Mouse (Mus musculus): ENCODE measurements around the gene Kif21b.

Kif21b gene

DNA sequence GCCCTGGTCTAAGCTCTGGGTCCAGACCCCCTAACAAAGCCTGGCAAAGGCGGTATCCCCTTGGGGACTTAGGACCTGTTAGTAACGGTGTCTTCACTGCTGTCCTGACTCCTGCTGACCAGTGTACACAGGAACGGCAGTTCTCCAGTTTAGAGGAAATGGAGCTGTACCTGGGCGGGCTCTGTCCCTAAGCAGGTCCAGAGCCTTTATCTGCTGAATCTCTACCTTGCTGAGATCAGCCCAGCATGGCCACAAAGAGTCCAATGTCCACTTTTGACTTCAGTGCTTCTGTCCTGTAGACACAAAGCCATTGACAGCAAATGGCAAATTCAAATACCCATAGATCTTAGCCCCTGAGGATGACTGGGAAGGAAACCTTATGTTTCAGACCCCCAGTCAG is 25.8 kb downstream of the Kif21b start:
- in situ Hi-C loops (cut with MboI, MseI): no loop called here

DNA sequence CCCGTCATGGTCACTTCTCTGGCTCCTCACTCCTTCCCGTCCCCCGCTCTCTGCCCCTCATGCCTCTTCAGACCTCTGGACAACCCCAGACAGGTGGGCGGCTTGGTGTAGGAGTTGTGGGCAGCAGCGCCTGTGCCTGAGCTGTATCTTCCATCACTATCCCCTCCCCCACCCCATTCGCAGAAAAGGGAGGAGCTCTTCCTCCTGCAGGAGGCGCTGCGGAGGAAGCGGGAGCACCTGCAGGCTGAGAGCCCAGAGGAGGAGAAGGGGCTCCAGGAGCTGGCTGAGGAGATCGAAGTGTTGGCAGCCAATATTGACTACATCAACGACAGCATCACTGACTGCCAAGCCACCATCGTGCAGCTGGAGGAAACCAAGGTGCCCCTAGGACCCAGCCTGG is 28.6 kb downstream of the Kif21b start:
- in situ Hi-C loops (cut with MboI, MseI): no loop called here

DNA sequence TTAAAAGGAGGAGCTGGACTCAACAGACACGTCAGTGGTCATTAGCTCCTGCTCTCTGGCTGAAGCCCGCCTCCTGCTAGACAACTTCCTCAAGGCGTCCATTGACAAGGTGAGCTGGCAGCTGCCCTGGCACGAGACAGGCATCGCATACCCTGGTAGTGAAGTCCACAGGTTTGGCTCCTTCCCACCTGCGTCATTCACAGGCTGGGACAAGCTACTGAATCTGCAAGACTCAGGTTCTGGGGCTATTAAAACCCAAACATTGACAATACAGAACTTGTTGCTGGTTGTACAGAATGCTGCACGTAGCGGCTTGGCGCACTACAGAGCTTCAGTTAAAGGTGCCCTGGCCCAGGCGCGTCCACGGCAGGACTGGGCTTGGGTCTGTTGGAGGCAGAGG is 29.1 kb downstream of the Kif21b start:
- in situ Hi-C loops (cut with MboI, MseI): no loop called here

- in situ Hi-C loops (cut with MboI, MseI): no loop called here
Observed at GRCm38 (mm10) chr1:136160930-136161329, 29.7 kb downstream of the Kif21b start.

GRCm38 (mm10) chr1:136161333-136161921 is 30.2 kb downstream of the Kif21b start:
- in situ Hi-C loops (cut with MboI, MseI): no loop called here

DNA sequence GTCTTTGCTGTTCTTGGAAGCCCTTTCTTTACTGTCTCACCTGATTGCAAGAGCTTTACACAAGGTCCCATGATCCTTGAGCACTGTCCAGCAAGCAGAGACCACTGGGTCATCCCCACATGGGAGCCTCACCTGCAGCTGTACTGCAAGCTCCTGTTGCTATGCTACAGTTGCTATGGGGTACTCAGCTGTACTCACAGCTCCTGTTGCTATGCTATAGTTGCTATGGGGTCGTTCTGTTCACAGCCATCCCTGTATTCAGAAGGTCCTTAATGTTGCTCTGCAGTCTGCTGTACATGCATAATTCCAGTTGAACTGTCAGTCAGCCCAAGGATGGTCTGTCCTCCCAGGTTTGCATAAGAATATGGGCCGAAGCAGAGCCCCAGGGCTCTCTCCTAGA is 34.2 kb downstream of the Kif21b start:
- in situ Hi-C loops (cut with MboI, MseI): loop anchor here (5.0 kb wide), 1 partner anchor 287 kb away; no protein-coding TSS in a partner anchor

DNA sequence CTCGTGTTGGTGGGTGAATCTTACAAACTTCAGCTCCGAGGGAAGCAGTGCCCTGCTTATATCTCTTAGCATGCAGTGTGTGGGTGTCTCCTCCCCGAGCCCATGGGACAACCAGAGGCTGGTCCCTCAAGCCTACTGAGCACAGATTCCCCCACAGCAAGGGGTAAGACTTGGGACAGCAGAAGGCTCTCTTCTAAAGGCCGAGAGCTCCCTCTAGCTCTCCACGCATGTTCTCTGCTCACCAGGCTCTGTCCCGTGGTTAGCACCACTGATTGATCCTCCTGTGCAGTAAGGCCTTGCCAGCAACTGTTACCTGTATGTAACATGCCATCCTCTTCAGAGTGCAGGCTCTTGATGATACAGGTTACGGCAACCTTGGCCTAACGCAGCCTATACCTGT is 36.5 kb downstream of the Kif21b start:
- in situ Hi-C loops (cut with MboI, MseI): loop anchor here (5.0 kb wide), 1 partner anchor 285 kb away; no protein-coding TSS in a partner anchor

DNA sequence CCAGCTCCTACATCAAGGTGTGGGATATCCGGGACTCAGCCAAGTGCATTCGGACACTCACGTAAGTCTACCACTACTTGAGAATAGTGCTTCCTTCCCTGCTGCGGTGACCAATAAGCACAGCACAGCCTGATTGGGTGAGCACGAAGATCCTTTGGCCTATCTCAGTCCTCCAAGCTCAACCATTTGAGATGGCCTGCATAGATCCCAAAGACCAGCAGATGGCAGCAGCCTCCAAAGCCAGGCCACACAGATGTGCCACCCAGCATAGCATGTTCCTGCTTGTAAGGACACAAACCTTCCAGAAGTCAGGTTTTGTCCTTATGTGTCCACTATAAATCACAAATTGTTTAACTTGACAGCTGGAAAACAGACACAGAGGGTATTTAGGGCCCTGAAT is 38.9 kb downstream of the Kif21b start:
- in situ Hi-C loops (cut with MboI, MseI): loop anchor here (5.0 kb wide), 1 partner anchor 42 kb away; the partner anchor contains the start of gene Mroh3

DNA sequence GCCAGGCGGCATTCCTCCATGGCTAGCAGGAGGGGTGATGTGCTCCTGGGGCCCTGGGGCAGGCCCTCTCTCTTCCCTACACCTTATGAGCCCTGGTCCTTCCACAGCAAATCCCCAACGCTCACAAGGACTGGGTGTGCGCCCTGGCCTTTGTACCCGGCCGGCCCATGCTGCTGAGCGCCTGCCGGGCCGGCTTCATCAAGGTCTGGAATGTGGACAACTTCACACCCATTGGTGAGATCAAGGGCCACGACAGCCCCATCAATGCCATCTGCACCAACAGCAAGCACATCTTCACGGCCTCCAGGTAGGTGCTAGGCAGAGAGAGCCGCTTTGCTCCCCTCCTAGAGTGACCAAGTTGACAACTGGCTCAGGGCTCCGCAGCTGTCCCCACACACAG is 41.5 kb downstream of the Kif21b start:
- in situ Hi-C loops (cut with MboI, MseI): loop anchor here (5.0 kb wide), 1 partner anchor 40 kb away; the partner anchor contains the start of gene Mroh3

DNA sequence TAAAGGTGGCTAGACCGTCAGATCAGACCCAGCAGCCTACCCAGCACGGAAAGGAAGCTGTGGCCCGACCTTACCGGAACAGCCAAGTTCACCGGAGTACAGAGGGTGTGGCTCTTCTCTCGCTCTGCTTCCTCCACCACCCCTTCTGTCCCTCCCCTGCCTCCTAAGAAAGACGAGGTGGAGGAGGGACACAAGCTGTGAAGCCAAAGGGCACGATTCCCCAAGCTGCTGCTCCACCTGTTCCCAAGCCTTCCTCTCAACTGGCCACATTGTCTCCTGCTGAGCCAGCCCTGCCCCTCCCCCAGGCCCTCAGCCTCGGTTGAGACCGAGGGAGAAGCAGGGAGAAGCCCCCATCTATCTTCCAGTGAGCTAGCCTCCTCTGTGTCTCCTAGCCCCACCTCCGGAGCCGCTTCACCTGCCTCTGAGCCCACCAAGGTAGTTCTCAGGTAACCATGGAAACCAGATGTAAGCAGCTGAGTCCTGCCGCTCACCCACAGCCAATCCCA is 43.0 kb downstream of the Kif21b start:
- in situ Hi-C loops (cut with MboI, MseI): loop anchor here (5.0 kb wide), 1 partner anchor 38 kb away; the partner anchor contains the start of gene Mroh3

GRCm38 (mm10) chr1:136175183-136175582 is 44.0 kb downstream of the Kif21b start:
- in situ Hi-C loops (cut with MboI, MseI): no loop called here

DNA sequence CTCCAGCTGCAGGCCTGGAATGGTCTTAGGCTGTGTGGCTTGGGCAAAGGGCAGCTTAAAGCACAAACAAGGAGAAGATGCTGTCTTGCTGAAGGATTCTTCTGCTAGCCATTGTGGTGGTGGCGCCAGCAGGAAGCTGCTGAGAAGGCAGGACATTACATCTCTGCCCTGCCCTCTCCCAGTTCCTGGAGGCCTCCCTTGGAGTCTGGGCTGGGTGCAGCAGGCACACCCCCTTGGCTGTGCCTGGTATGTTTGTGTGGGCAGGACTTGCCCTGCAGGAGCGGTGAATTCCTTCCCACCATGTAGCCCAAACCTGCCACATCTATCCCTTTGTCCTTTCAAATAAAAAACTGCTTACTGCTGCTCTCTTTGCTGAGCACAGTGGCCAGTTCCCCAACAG is 45.9 kb downstream of the Kif21b start:
- in situ Hi-C loops (cut with MboI, MseI): no loop called here

- in situ Hi-C loops (cut with MboI, MseI): no loop called here
Observed at GRCm38 (mm10) chr1:136178741-136179140, 47.6 kb downstream of the Kif21b start.

- in situ Hi-C loops (cut with MboI, MseI): no loop called here
Observed at GRCm38 (mm10) chr1:136179511-136180001, 48.4 kb downstream of the Kif21b start.

- in situ Hi-C loops (cut with MboI, MseI): no loop called here
Observed at GRCm38 (mm10) chr1:136190033-136190432, 58.8 kb downstream of the Kif21b start.

GRCm38 (mm10) chr1:136212803-136213202 is 81.6 kb downstream of the Kif21b start, which contains the start of gene Mroh3:
Gene Mroh3 (minus strand): TSS chr1:136212828.
- in situ Hi-C loops (cut with MboI, MseI): loop anchor here (5.0 kb wide), 1 partner anchor 41 kb away; no protein-coding TSS in a partner anchor

DNA sequence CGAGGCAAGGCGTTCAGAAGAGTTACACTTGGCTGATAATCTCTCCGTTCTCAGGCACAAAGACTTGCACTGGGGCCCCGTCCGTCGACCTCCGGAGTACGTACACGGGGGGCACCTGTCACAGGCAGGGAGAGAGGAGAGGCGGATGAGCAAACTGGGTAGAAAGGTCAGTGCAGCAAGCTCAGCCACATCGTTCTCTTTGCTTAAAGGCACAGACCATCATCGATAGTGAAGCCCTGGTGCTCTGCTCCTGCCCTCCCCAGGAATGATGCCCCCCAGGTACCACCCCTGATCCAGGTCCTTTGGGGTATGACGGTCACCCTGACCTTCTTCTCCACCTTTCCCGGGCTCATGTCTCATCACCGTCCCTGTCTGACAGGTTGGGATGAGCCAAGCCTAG is 83.1 kb downstream of the Kif21b start:
- in situ Hi-C loops (cut with MboI, MseI): loop anchor here (5.0 kb wide), 1 partner anchor 42 kb away; no protein-coding TSS in a partner anchor

- in situ Hi-C loops (cut with MboI, MseI): no loop called here
Observed at GRCm38 (mm10) chr1:136220037-136220871, 89.1 kb downstream of the Kif21b start.

GRCm38 (mm10) chr1:136222386-136222785 is 91.2 kb downstream of the Kif21b start:
- in situ Hi-C loops (cut with MboI, MseI): no loop called here

DNA sequence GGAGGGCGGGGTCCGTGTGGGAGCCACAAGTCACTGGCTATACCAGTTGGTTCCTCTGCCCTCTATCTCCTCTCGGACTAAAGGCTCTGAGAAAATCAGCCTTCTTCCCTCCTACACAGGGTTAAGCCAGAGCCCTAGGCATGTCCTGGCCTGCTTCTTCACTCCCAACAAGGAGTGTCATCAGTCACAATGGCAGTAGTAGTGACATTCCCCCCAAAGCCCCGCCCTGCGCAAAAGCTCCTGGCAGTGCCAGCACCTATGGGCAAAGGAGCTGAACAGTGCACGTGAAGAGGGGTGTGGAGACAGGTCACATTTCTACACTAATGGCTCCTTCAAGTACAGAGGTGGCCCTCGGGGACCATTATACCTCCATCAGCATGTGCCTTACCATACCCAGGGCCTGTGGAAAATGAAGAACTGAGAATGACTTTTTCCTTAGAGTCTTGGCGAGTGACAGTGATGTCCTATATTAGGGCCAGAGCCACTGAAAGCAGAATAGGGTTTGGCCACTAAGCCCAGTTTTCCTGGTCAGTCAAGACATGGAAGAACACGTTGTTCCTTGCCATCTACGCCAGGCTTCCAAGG is 92.7 kb downstream of the Kif21b start:
- in situ Hi-C loops (cut with MboI, MseI): no loop called here

DNA sequence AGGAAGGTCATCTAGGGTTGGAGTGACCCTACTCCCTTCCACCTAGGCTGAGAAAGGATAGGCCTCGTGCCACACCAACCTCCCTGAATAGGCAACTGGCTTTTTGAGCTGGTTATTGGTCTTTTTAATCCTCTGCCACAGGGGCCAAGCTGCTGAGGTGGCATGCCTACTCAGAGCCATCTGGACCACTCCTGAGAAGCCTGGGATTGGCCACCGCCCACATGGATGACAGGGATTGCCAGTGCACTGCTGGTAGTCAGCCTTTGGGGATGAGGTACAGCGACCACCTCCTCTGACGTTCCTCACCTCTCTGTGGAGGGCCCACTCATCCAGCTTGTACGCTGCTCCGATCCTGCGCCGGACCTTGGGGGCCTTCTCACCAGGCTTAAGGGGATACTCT is 94.7 kb downstream of the Kif21b start:
- in situ Hi-C loops (cut with MboI, MseI): no loop called here

DNA sequence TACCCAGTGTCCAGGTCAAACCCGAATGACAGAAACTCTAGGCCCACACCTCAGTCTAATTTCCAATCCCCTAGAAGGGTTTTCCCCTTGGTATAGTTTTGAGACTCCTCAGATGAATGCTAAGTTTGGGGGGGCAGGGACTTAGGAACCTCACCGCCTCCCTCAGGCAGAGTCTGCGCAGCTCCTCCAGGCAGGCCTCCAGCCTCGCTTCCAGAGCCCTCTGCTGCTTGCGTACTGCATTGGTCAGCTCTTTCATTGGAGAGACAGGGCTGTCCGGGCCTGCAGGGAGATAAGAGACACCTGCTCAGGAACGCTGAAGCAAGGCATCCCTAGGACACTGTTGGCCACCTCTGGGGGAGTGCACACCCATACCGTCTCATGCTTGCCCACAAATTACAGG is 95.4 kb downstream of the Kif21b start:
- in situ Hi-C loops (cut with MboI, MseI): no loop called here
